Mouse (Mus musculus): ENCODE data around the gene Olfr267.

Gene Olfr267

GRCm38 (mm10) chr4:58787616-58788015, at the start of gene Olfr267:
Gene Olfr267, minus strand, starts transcription at chr4:58787716.
- DNase-seq (ENCODE audit: low read depth, low spot score): no peak

GRCm38 (mm10) chr4:58832908-58833307, 45.4 kb upstream of the Olfr267 start:
- no peak for DNase-seq (ENCODE audit: low read depth, low spot score)

- no peak for DNase-seq (ENCODE audit: low read depth, low spot score)
These were observed 38.4 kb upstream of the Olfr267 start for GRCm38 (mm10) chr4:58825921-58826320.

GRCm38 (mm10) chr4:58786659-58787058, 857 bp downstream of the Olfr267 start:
- no peak for DNase-seq (ENCODE audit: low read depth, low spot score)

- DNase-seq (ENCODE audit: low read depth, low spot score): no peak
These were observed 24.1 kb downstream of the Olfr267 start for GRCm38 (mm10) chr4:58763417-58763816.

- no peak for DNase-seq (ENCODE audit: low read depth, low spot score)
These were observed 38.0 kb downstream of the Olfr267 start for GRCm38 (mm10) chr4:58749510-58749909.

- no peak for DNase-seq (ENCODE audit: low read depth, low spot score)
These were observed 38.4 kb downstream of the Olfr267 start for GRCm38 (mm10) chr4:58749101-58749500.

GRCm38 (mm10) chr4:58745583-58746222, 41.8 kb downstream of the Olfr267 start:
- no peak for DNase-seq (ENCODE audit: low read depth, low spot score)

- no peak for DNase-seq (ENCODE audit: low read depth, low spot score)
These were observed 50.5 kb downstream of the Olfr267 start for GRCm38 (mm10) chr4:58736867-58737633.
